ENCODE assay signal across 14 mouse cellular contexts in the genomic region with DNA sequence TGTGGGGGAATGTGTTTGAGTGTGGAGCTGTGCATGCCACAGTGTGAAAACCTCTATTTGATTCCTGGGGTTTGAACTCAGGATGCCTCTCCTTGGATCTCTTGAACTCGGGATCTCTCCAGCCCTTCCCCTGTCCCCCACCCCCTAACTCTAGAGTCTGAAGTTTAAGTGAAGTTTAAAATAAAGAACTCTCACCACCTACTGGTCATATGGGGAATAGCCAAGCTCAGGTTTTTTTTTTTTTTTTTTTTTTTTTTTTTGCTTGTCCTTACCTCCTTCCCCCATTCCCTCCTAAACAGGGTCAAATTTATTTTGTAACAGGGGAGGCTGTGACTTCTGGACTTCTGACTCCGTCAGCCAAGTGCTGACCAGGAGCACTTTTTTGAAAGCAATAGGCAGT. TPM values are rescaled to one million over a fixed set of nuclear protein-coding genes. Genes with fewer than 3 reads are reported as not detected.
A peak's percentile ranks its signal among the peaks of the same experiment; 100 is the strongest.
DNase-seq lines count a peak whose midpoint lies in the region; ATAC-seq and TF ChIP-seq lines count a peak whose summit lies in the region.
"Had no signal": no experiment of that assay in that cellular context is flagged by ENCODE, and none has a peak within 500 bp of the region (broad histone marks: within the 10 kb centered on the region; RNA-seq: fewer than 3 reads in every experiment).

No protein-coding gene starts in this region.

- H3K9ac ChIP-seq in kidney, postnatal 0 days (ENCODE audit: low read depth, low read length), result no peak overlapping the region
- H3K9ac ChIP-seq: limb, embryonic 13.5 days; neural tube, embryonic 15.5 days had no signal

- peak; percentile 74 for TF ChIP-seq CTCF in kidney, postnatal 0 days (IDR thresholded peaks at IDR 0.05; ENCODE audit: low read depth)
- TF ChIP-seq CTCF in G1E (IDR thresholded peaks at IDR 0.05; ENCODE audit: low read depth, low read length), result 0 out of 2 replicates have a peak, but pooled peaks have one; percentile 8

- no peak for ATAC-seq in kidney, postnatal 0 days (replicated peaks; ENCODE audit: low FRiP score, low read depth)
- peak; percentile 37 for ATAC-seq in CD4-positive, CD25-positive, alpha-beta regulatory T cell, adult 4 months
- no peak; the same call in 1 of the 2 replicates for ATAC-seq in G1E (ENCODE audit: extremely low read depth, insufficient number of reproducible peaks, low FRiP score, poor library complexity, severe bottlenecking)
- ATAC-seq in granulocyte monocyte progenitor cell, adult 5-6 weeks (replicated peaks; ENCODE audit: poor library complexity, severe bottlenecking), result peak; percentile 55

- WGBS in kidney, postnatal 0 days, result 3% methylated on average over 2 of the region's 2 CpGs

- intact Hi-C loops in left cerebral cortex, postnatal 10 days (cut with DNase I), result loop anchor here (5.0 to 10.0 kb wide), 2 partner anchors 75 to 357 kb away; no protein-coding TSS in a partner anchor

- peak; percentile 66 for DNase-seq in kidney, postnatal 0 days (ENCODE audit: low spot score)
- DNase-seq in kidney, adult 9 months, result no peak
- DNase-seq in G1E (ENCODE audit: low spot score), result no peak
- no peak for DNase-seq in adrenal gland, postnatal 14 days
- no peak for DNase-seq in left cerebral cortex, postnatal 10 days (ENCODE audit: extremely low spot score in 1 of 2, low spot score in 2 of 2)
- no peak for DNase-seq in kidney, postnatal 25 days
- DNase-seq: cerebellum, adult 9-10 months; gastrocnemius, postnatal 36 days; thymus, postnatal 4 days had no signal

- H3K4me2 ChIP-seq in kidney, postnatal 0 days (ENCODE audit: low read length), result no peak overlapping the region
- H3K4me2 ChIP-seq: limb, embryonic 13.5 days; neural tube, embryonic 15.5 days had no signal

- H3K9me3 ChIP-seq in kidney, postnatal 0 days (replicated peaks; ENCODE audit: low read length), result no peaks in the 10 kb centered on the region
- H3K9me3 ChIP-seq in G1E (replicated peaks), result no peaks in the 10 kb centered on the region
- H3K9me3 ChIP-seq: hindbrain, embryonic 10.5 days; limb, embryonic 13.5 days; neural tube, embryonic 15.5 days had no signal

- no peak overlapping the region for H3K4me3 ChIP-seq in kidney, postnatal 0 days (replicated peaks; ENCODE audit: low read depth, low read length)
- H3K4me3 ChIP-seq in G1E (ENCODE audit: low read depth, low read length), result no peak overlapping the region
- H3K4me3 ChIP-seq: hindbrain, embryonic 10.5 days; limb, embryonic 13.5 days; neural tube, embryonic 15.5 days had no signal

- H3K36me3 ChIP-seq in kidney, postnatal 0 days (ENCODE audit: insufficient read depth, low read length), result no peaks in the 10 kb centered on the region
- no peaks in the 10 kb centered on the region for H3K36me3 ChIP-seq in G1E (replicated peaks)
- H3K36me3 ChIP-seq: hindbrain, embryonic 10.5 days; limb, embryonic 13.5 days; neural tube, embryonic 15.5 days had no signal

- H3K27me3 ChIP-seq in kidney, postnatal 0 days (ENCODE audit: insufficient read depth, low read length), result no peaks in the 10 kb centered on the region
- peaks cover 12% of the 10 kb centered on the region for H3K27me3 ChIP-seq in G1E (ENCODE audit: insufficient read depth, low read length)
- H3K27me3 ChIP-seq: limb, embryonic 13.5 days; neural tube, embryonic 15.5 days had no signal

- H3K27ac ChIP-seq in kidney, postnatal 0 days, result no peak overlapping the region
- H3K27ac ChIP-seq: hindbrain, embryonic 10.5 days; limb, embryonic 13.5 days; neural tube, embryonic 15.5 days had no signal

- no peaks in the 10 kb centered on the region for H3K4me1 ChIP-seq in kidney, postnatal 0 days (replicated peaks; ENCODE audit: insufficient read depth, low read length)
- peaks cover 6% of the 10 kb centered on the region for H3K4me1 ChIP-seq in G1E (ENCODE audit: insufficient read depth, low read depth, low read length)
- H3K4me1 ChIP-seq: hindbrain, embryonic 10.5 days; limb, embryonic 13.5 days; neural tube, embryonic 15.5 days had no signal

RNA-seq across cellular contexts. Expression of gene Kank3, which starts 8.1 kb away (rescaled TPM):
- polyA plus RNA-seq in kidney, postnatal 0 days (2015; fragmentation: Nextera tagmentation; extraction: Ambion mirVana), result 57.5 and 70.4 TPM in 2 replicates
- polyA plus RNA-seq in CD4-positive, CD25-positive, alpha-beta regulatory T cell, adult 4 months (2017; shearing (Covaris generic)), result 1 to 10 TPM; 6.3 to 8.9 TPM
- 1.1 and 3.0 TPM in 2 replicates for total RNA-seq in G1E (2014; fragmentation: Nextera tagmentation)
- 6.6 and 7.3 TPM in 2 replicates for total RNA-seq in G1E (2017)
- polyA plus RNA-seq in G1E (2012), result 4.3 TPM in 2 replicates
- 17.5 and 21.0 TPM in 2 replicates for total RNA-seq in granulocyte monocyte progenitor cell, adult 5-6 weeks (2014; fragmentation: Nextera tagmentation)
- 5.3 and 5.5 TPM in 2 replicates for total RNA-seq in granulocyte monocyte progenitor cell, adult 5-6 weeks (2017)
- 92.4 and 108 TPM in 2 replicates for total RNA-seq in adrenal gland, postnatal 14 days (2021)
- 10 to 100 TPM; 37.9 to 38.2 TPM for total RNA-seq in left cerebral cortex, postnatal 10 days (2021)

RNA-seq across cellular contexts. Expression of gene Angptl4, which starts 20.6 kb away (rescaled TPM):
- 51.4 and 58.9 TPM in 2 replicates for polyA plus RNA-seq in kidney, postnatal 0 days (2015; fragmentation: Nextera tagmentation; extraction: Ambion mirVana)
- 1 to 10 TPM; 4.4 to 6.1 TPM for polyA plus RNA-seq in CD4-positive, CD25-positive, alpha-beta regulatory T cell, adult 4 months (2017; shearing (Covaris generic))
- total RNA-seq in G1E (2014; fragmentation: Nextera tagmentation), result not detected in 2 replicates
- total RNA-seq in G1E (2017), result 0.06 and 0.11 TPM in 2 replicates
- polyA plus RNA-seq in G1E (2012), result not detected in 2 replicates
- 13.2 and 22.6 TPM in 2 replicates for total RNA-seq in granulocyte monocyte progenitor cell, adult 5-6 weeks (2014; fragmentation: Nextera tagmentation)
- 10.3 and 11.1 TPM in 2 replicates for total RNA-seq in granulocyte monocyte progenitor cell, adult 5-6 weeks (2017)
- total RNA-seq in adrenal gland, postnatal 14 days (2021), result 121 and 189 TPM in 2 replicates
- 1 to 10 TPM; 5.2 to 9.1 TPM for total RNA-seq in left cerebral cortex, postnatal 10 days (2021)

RNA-seq across cellular contexts. Expression of gene Rps28, which starts 22.1 kb away (rescaled TPM):
- 1,262 and 1,465 TPM in 2 replicates for polyA plus RNA-seq in kidney, postnatal 0 days (2015; fragmentation: Nextera tagmentation; extraction: Ambion mirVana)
- 1,000 to 10,000 TPM; 1,453 to 2,471 TPM for polyA plus RNA-seq in CD4-positive, CD25-positive, alpha-beta regulatory T cell, adult 4 months (2017; shearing (Covaris generic))
- total RNA-seq in G1E (2014; fragmentation: Nextera tagmentation) (381 and 417 TPM in 2 replicates), G1E (2017) (3,098 and 4,163 TPM in 2 replicates)
- polyA plus RNA-seq in G1E (2012), result 4,132 and 6,951 TPM in 2 replicates
- total RNA-seq in granulocyte monocyte progenitor cell, adult 5-6 weeks (2014; fragmentation: Nextera tagmentation), result 3,502 and 3,517 TPM in 2 replicates
- 2,416 and 2,576 TPM in 2 replicates for total RNA-seq in granulocyte monocyte progenitor cell, adult 5-6 weeks (2017)
- 1,257 and 1,514 TPM in 2 replicates for total RNA-seq in adrenal gland, postnatal 14 days (2021)
- 100 to 1,000 TPM; 861 to 875 TPM for total RNA-seq in left cerebral cortex, postnatal 10 days (2021)

RNA-seq across cellular contexts. Expression of gene Ndufa7, which starts 22.2 kb away (rescaled TPM):
- polyA plus RNA-seq in kidney, postnatal 0 days (2015; fragmentation: Nextera tagmentation; extraction: Ambion mirVana), result 574 and 620 TPM in 2 replicates
- 100 to 1,000 TPM; 377 to 404 TPM for polyA plus RNA-seq in CD4-positive, CD25-positive, alpha-beta regulatory T cell, adult 4 months (2017; shearing (Covaris generic))
- 131 and 137 TPM in 2 replicates for total RNA-seq in G1E (2014; fragmentation: Nextera tagmentation)
- 253 and 307 TPM in 2 replicates for total RNA-seq in G1E (2017)
- polyA plus RNA-seq in G1E (2012), result 636 and 723 TPM in 2 replicates
- 282 and 300 TPM in 2 replicates for total RNA-seq in granulocyte monocyte progenitor cell, adult 5-6 weeks (2014; fragmentation: Nextera tagmentation)
- total RNA-seq in granulocyte monocyte progenitor cell, adult 5-6 weeks (2017), result 133 and 200 TPM in 2 replicates
- 505 and 552 TPM in 2 replicates for total RNA-seq in adrenal gland, postnatal 14 days (2021)
- total RNA-seq in left cerebral cortex, postnatal 10 days (2021), result 100 to 1,000 TPM; 225 to 228 TPM

RNA-seq across cellular contexts. Expression of gene Cd320, which starts 40.7 kb away (rescaled TPM):
- 101 and 109 TPM in 2 replicates for polyA plus RNA-seq in kidney, postnatal 0 days (2015; fragmentation: Nextera tagmentation; extraction: Ambion mirVana)
- polyA plus RNA-seq in CD4-positive, CD25-positive, alpha-beta regulatory T cell, adult 4 months (2017; shearing (Covaris generic)), result 10 to 100 TPM; 11.0 to 11.9 TPM
- total RNA-seq in G1E (2014; fragmentation: Nextera tagmentation), result 2.3 and 4.5 TPM in 2 replicates
- total RNA-seq in G1E (2017), result 5.7 and 6.0 TPM in 2 replicates
- 8.1 and 12.7 TPM in 2 replicates for polyA plus RNA-seq in G1E (2012)
- total RNA-seq in granulocyte monocyte progenitor cell, adult 5-6 weeks (2014; fragmentation: Nextera tagmentation), result 21.9 and 35.5 TPM in 2 replicates
- 20.3 and 31.3 TPM in 2 replicates for total RNA-seq in granulocyte monocyte progenitor cell, adult 5-6 weeks (2017)
- total RNA-seq in adrenal gland, postnatal 14 days (2021), result 31.5 and 36.5 TPM in 2 replicates
- total RNA-seq in left cerebral cortex, postnatal 10 days (2021), result 10 to 100 TPM; 24.1 to 26.4 TPM

Comparison
In these comparisons a context has a peak if more than half of its experiments do, and no peak if none do; other contexts are left out.
1. ATAC-seq: peak in CD4-positive, CD25-positive, alpha-beta regulatory T cell, adult 4 months (single experiment) and granulocyte monocyte progenitor cell, adult 5-6 weeks (single experiment); none in kidney, postnatal 0 days (single experiment) and G1E (single experiment).
2. RNA of gene Angptl4, which starts 20.6 kb away (total RNA-seq): 121 to 189 TPM in adrenal gland, postnatal 14 days, 10.3 to 22.6 TPM in granulocyte monocyte progenitor cell, adult 5-6 weeks and 5.2 to 9.1 TPM in left cerebral cortex, postnatal 10 days; 0.06 to 0.11 TPM in G1E; every median in the first group is over 4 times any median in the second.